Mouse (Mus musculus) fibroblast of lung, adult 2 months (primary cell): ENCODE results near the gene Adcy6.
"Not testable (repeated sequence)": the region's sequence is repeated elsewhere in the genome, so short reads cannot be mapped to it uniquely, and the experiment has no call there.

Experiments used
- DNase-seq: peaks from one replicate; pipeline ENCODE4 v3.0.0-alpha.2; 2011; ENCODE audit warnings: low read depth

Gene Adcy6

DNA sequence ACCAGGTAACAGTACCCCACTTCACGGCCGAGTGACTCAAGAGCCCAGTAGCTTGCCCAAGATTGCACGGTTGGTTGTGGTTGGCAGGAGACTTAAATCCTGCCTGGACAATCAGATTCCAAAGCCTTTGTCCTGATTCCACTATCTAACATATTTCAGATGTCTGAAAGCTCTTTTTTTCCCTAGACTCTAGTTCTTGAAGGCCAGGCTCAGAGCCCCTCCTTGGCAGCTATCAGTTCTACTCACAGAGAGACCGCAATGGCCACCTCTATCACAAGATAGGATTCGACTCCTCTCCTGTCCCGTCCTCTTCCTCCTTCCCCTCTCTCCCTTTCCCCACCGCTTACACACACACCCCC lies 8.1 kb downstream of the Adcy6 start:
- DNase-seq: no peak

- DNase-seq: no peak
These were observed 9.7 kb downstream of the Adcy6 start for GRCm38 (mm10) chr15:98600036-98600709.

DNA sequence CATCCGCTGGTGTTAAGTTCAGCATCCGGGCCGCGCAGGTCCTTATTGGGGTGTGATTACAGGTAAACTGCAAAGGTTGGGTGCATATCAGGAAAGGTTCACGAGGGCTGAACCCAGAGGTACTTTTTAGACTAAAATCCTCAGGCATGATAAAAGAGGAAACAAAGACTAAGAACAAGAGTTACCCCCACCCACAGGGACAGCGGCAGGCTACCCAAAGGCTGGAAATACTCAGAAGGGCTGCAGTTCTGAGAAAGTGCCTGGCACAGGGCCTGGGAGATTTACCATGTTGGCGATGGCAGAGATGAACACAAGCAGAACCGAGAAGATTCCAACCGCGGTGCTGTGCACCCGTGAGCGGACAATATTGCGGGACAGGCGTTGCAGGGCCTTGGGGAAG lies 13.3 kb downstream of the Adcy6 start:
- DNase-seq: no peak

- no peak for DNase-seq
These were observed 14.8 kb downstream of the Adcy6 start for GRCm38 (mm10) chr15:98595049-98595448.

- DNase-seq: no peak
These were observed 15.7 kb downstream of the Adcy6 start for GRCm38 (mm10) chr15:98594193-98594592.

DNA sequence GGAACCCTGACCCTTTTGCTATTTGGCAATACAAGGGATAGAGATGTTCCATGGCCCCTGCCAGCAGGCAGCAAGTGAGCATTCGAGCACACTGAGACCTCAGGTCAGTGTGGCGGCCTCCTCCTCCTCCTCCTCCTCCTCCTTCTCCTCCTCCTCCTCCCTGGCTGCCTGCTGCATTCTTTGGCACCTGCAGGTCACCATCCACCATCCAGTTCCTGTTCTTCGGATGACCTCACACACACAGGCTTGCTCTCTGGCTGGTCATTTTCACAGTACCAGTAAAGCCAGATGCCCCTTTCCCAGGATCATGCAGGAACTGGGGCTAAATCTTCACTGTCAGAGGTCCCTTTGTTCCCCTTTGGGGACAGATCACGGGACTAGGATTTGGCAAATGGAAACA lies 18.5 kb downstream of the Adcy6 start:
- DNase-seq: no peak

DNA sequence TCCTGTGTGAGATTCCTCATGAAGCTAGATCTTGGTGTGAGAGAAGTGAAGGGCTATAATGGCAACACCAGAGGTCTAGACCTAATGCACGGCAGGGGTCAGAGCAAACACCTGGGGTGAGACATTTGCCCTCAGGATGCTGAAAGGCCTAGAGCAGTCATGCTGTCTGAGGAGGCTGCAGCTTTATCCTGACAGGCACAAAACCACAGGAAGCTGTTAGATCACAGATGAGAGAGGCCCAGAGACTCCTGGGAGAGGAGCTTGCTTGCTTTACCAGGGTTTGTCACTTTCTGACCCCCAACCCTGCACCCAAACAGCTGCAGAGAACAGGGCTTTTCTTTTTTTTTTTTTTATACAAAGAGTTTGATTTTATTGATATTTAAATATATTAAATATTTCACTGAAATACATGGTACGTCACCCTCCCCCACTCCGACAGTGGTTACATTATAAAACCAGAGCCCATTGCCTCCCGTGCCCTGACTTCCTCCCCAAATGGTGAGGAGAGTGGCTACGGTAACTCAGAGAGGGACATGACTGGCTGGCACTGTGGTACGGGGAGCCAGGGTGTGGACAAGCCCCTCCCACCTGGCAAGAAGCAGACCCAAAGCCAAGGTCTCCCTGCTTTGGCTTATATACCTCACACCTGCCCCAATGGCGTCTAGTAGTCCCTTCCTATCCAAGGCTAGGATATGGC lies 20.1 kb downstream of the Adcy6 start:
- DNase-seq: no peak

DNA sequence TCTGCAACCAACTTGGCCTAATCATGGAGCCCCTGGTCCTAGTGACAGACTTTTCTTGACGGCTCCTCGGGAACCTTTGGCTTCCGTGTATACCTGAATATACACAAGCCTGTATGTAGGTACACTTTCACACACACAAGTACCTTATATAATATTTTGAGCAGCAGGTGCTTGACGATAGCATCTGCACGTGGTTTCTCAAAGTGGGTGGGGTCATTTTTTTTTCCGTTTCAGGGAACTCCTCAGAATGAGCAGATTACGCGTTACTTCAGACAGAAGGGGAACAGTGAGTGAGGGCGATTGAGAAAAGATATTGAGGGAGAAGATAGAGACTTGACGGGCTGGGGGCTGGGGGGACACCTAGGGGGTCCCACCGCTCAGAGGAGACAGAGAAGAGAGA lies 22.1 kb downstream of the Adcy6 start:
- no peak for DNase-seq

- not testable (repeated sequence) for DNase-seq
These were observed 23.7 kb downstream of the Adcy6 start for GRCm38 (mm10) chr15:98586141-98586540.

DNA sequence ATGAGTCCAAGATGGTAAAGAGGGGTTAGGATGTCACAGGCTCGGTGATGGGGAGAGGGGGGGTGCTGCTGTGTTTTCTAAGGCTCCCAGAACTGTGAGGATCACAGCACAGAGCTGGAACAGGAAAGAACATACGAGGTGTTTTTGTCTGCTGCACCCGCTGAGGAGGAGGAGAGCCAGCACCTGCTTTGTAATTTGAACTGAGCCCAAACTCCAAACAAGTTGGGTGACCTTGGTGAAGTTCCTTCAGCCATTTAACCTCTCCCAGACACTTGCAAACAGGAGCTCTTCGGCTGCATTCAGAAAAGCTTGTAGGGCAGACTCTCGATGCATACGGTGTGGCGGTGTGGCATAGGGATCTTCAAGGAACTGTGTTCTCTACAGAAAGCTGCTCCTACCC lies 24.5 kb downstream of the Adcy6 start:
- DNase-seq: no peak

DNA sequence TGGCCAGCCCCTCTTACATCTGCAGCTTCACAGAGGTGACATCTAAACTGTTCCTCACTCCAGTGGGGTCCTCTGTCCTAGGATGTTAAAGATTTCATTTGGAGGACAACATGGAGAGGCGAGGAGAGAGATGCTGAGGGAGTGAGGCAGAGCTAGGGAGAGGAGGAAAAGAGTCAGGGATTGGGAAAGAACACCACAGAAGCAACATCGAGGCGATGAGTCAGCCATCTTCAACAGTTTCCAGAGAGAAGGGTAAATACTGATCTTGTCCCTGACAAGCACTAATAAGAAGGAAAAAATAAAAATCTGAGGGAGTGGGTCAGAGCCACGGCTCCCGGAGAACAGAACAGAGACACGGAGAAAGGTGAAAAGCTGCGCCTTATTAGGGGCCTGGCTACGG lies 26.9 kb downstream of the Adcy6 start:
- no peak for DNase-seq

- DNase-seq: no peak
These were observed 27.5 kb downstream of the Adcy6 start for GRCm38 (mm10) chr15:98582410-98582809.

DNA sequence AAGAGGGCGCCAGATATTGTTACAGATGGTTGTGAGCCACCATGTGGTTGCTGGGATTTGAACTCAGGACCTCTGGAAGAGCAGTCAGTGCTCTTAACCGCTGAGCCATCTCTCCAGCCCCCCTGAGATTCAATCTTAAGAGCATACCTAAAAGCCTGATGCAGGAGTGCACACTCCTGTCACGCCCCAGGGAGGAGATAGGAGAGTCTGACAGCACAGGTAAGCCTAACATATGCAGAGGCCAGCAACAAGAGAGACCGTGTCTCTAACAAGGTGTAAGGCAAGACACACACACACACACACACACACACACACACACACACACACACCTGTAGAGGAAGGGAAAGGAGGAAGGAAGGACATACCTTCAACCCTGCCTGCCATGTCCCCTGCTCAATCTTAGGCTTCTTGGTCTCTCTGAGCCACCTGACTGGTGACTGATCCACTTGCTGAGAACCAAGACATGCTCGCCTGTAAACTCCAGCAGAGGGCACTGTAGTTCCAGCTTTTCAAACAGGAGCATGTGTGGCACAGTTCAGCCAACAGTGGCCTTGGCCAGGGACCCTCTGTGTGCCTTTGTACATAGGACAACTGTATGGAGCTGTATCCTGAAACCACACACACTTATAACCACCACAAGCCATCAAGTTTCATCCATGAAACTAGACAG lies 29.9 kb downstream of the Adcy6 start:
- no peak for DNase-seq

- no peak for DNase-seq
These were observed 30.6 kb downstream of the Adcy6 start for GRCm38 (mm10) chr15:98579310-98579709.

DNA sequence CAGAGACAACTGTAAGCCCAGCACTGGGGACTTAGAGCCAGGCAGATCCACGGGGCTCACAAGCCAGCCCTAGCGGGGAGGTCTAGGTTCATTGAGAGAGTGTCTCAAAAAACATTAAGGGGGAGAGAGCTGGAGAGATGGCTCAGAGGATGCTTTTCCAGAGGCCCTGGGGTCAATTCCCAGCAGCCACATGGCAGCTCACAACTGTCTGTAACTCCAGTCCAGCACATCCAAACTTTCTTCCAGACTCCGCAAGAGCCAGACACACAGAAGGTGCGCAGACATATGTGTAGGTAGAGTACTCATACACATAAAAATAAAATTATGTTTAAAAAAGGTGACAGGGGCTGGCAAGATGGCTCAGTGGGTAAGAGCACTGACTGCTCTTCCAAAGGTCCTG lies 36.6 kb downstream of the Adcy6 start:
- no peak for DNase-seq

DNA sequence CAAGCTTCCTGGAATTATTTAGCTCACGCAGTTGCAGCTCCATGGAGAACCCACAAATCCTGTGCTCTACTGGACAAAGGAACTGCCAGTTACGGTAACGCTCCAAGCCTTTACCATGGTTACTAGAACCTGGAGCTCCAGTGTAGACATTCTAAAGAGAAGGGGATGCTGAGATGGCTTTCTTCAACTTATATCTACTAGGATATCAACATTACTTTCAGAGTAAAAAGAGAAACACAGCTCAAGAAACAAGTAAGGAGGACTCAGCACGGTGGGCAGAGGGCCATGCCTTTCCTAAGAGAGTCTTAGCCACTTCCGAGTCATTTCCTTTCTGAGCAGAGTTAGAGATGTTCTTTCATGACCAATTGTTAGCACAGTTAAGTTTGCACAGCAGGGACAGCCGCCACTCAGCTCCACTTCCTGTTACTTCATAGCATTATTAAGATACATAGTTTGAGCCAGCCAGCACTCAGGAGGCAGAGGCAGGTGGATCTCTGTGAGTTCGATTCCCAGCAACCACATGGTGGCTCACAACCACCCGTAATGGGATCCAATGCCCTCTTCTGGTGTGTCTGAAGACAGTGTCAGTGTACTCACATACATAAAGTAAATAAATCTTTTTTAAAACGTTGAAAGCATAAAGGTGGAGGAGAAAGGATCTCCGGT lies 38.9 kb downstream of the Adcy6 start, which contains the start of the genes Ccnt1 and 4930415O20Rik:
Gene Ccnt1 (minus strand): TSS at position 51 of the 666 bp plus-strand sequence.
Gene 4930415O20Rik (plus strand): TSS at position 132 of the 666 bp plus-strand sequence.
- no peak for DNase-seq

GRCm38 (mm10) chr15:98569795-98570365 lies 40.0 kb downstream of the Adcy6 start:
- no peak for DNase-seq

GRCm38 (mm10) chr15:98569216-98569615 lies 40.7 kb downstream of the Adcy6 start:
- no peak for DNase-seq

GRCm38 (mm10) chr15:98568256-98569033 lies 41.4 kb downstream of the Adcy6 start:
- no peak for DNase-seq

DNA sequence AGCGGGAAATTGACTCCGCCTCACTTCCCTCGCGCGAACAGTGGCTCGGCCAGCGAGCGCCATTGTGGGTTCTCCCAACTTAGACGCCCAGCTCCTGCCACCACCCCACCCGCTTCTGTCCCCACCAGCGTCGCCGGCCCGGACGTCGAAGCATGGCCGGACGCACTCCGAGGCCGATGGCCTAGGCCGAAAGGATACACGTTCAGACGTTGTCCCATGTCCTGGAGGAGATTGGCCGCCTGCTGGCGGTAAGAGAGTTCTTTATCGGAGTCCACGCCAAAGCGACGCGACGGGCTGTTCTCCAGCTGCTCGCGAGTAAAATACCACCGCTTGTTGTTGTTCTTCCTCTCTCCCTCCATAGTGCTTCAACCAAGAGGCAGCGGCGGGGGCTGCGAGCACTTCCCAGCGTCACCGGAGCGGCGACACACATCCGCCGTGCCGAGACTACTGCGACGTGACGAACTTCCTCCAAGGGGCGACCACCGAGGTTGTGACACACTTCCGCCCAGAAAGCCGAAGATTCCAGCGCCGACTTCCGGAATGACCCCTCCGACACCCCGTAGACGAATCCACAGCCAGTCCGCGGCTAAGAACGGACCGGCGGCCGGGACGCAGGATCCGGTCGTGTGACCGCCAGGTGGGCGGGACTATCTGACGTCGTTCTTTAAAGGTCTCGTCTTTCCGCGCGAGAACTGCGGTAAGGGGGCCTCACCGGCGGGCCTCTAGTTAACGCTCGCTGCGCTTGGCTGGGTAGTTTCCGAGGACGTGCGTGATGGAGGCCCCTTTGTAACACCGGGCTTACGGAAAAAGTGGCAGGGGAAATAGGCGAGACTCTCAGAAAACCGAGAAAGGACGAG lies 42.4 kb downstream of the Adcy6 start:
- DNase-seq: peak; percentile 98

DNA sequence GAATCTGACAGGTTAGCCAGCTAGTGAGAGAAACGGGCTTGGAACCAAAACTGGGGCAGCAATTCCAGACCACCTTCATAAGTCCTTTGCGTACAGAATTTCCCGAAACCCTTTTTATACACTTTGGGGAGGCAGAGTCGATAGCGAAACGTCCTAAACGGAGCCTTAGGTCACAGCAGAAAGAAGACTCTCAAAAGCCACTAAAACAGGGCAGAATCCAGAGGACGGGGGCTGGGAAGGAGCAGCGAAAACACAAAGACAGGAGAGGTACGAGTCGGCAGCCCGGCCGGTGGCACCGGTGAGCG lies 43.0 kb downstream of the Adcy6 start:
- no peak for DNase-seq
